ENCODE assay signal across 8 mouse cellular contexts in the genomic region with DNA sequence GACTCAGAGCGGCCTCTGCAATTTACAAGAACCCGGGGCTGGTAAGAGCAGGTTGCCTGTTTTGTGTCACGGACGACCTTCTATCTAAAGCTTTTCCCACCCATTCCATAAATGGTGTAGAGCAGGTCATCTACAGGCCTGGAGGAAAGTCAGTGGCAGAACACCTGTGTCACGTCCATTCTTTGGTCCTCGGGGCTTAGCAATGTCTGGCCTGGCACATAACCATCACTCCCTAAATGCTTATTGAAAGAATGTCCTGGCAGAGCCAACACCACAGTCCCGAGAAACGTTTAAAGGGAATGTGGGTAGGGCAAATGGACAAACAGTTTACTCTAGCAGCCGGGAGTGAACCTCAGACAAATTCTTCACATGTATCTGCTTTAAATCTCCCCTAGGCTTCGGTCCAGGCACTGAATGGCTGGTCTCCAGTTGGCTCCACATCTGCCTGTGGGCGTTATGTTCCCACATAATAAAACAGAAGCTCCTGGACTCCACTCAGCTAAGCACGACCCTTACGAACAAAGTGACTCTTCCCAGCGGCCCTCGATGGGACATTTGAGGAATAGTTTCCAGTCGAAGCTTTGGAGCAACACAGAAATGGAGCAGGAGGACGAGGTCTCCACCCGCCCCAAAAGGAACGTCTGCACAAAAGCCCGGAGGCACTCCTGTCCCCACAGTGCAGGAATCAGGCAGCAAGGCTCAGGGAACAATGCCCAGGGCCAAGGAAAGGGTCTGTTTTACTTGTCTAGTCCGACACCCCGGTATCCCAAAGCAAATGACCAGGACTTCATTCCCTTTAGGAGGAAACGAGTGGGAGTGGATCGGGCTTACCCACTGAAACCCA. TPM values are rescaled to one million over a fixed set of nuclear protein-coding genes. Genes with fewer than 3 reads are reported as not detected.
DNase-seq lines count a peak whose midpoint lies in the region; ATAC-seq and TF ChIP-seq lines count a peak whose summit lies in the region.

No protein-coding gene starts in this region.

- DNase-seq in left cerebral cortex, adult 2 months (ENCODE audit: extremely low spot score in 1 of 2, low spot score in 2 of 2), result no peak
- no peak for DNase-seq in left cerebral cortex, adult 11 months (ENCODE audit: low spot score)
- no peak for DNase-seq in kidney, postnatal 0 days (ENCODE audit: low spot score)
- peak; percentile 53 for DNase-seq in lung, postnatal 25 days (ENCODE audit: low spot score)
- DNase-seq in retina, postnatal 1 day, result no peak
- DNase-seq in natural killer cell, adult 2 months (ENCODE audit: low spot score in 2 of 2), result no peak
- DNase-seq in adrenal gland, postnatal 4 days (ENCODE audit: low spot score in 2 of 2), result no peak

- no peaks in the 10 kb centered on the region for H3K36me3 ChIP-seq in heart, embryonic 13.5 days
- H3K36me3 ChIP-seq in kidney, postnatal 0 days (ENCODE audit: insufficient read depth, low read length), result no peaks in the 10 kb centered on the region

- TF ChIP-seq CTCF in left cerebral cortex, adult 2 months (IDR thresholded peaks at IDR 0.05), result no peak
- no peak for TF ChIP-seq CTCF in kidney, postnatal 0 days (IDR thresholded peaks at IDR 0.05; ENCODE audit: low read depth)

- H3K9me3 ChIP-seq in heart, embryonic 13.5 days, result peaks cover 13% of the 10 kb centered on the region
- peaks cover 7% of the 10 kb centered on the region; the same call in 1 of the 2 replicates for H3K9me3 ChIP-seq in kidney, postnatal 0 days (replicated peaks; ENCODE audit: low read length)

- peak overlapping the region; percentile 77 for H3K4me2 ChIP-seq in heart, embryonic 13.5 days
- H3K4me2 ChIP-seq in kidney, postnatal 0 days (ENCODE audit: low read length), result peak overlapping the region; percentile 86

- intact Hi-C loops in left cerebral cortex, adult 2 months (cut with DNase I), result no loop called here

- no peak for ATAC-seq in heart, embryonic 13.5 days (ENCODE audit: extremely low read depth, insufficient number of reproducible peaks, low FRiP score, low TSS enrichment)
- no peak for ATAC-seq in kidney, postnatal 0 days (replicated peaks; ENCODE audit: low FRiP score, low read depth)

- H3K27ac ChIP-seq in left cerebral cortex, adult 2 months, result no peak overlapping the region; the same call in 1 of the 2 replicates
- peak overlapping the region; percentile 16 for H3K27ac ChIP-seq in heart, embryonic 13.5 days (replicated peaks)
- H3K27ac ChIP-seq in kidney, postnatal 0 days, result peak overlapping the region; percentile 74

- peaks cover 18% of the 10 kb centered on the region; the same call in 1 of the 2 replicates for H3K27me3 ChIP-seq in heart, embryonic 13.5 days (replicated peaks)
- no peaks in the 10 kb centered on the region for H3K27me3 ChIP-seq in kidney, postnatal 0 days (ENCODE audit: insufficient read depth, low read length)

- peaks cover 27% of the 10 kb centered on the region for H3K4me1 ChIP-seq in heart, embryonic 13.5 days
- peaks cover 15% of the 10 kb centered on the region; the same call in 1 of the 2 replicates for H3K4me1 ChIP-seq in kidney, postnatal 0 days (replicated peaks; ENCODE audit: insufficient read depth, low read length)

- 43% methylated on average over 24 of the region's 24 CpGs for WGBS in heart, embryonic 13.5 days
- 39% methylated on average over 24 of the region's 24 CpGs for WGBS in kidney, postnatal 0 days

- H3K9ac ChIP-seq in heart, embryonic 13.5 days, result peak overlapping the region; percentile 82
- H3K9ac ChIP-seq in kidney, postnatal 0 days (ENCODE audit: low read depth, low read length), result peak overlapping the region; percentile 55

- peak overlapping the region; percentile 58 for H3K4me3 ChIP-seq in left cerebral cortex, adult 2 months
- peak overlapping the region; percentile 66 for H3K4me3 ChIP-seq in heart, embryonic 13.5 days
- H3K4me3 ChIP-seq in kidney, postnatal 0 days (replicated peaks; ENCODE audit: low read depth, low read length), result peak overlapping the region; percentile 44

RNA-seq across cellular contexts. Expression of a gene that starts 1.0 kb away (rescaled TPM):
- total RNA-seq in left cerebral cortex, adult 2 months (2021), result 1 to 10 TPM; 2.0 to 2.8 TPM
- polyA plus RNA-seq in heart, embryonic 13.5 days (2015; fragmentation: Nextera tagmentation; extraction: Ambion mirVana), result 0.55 and 0.62 TPM in 2 replicates
- polyA plus RNA-seq in kidney, postnatal 0 days (2015; fragmentation: Nextera tagmentation; extraction: Ambion mirVana), result 3.5 TPM in 2 replicates
- total RNA-seq in adrenal gland, postnatal 4 days (2021), result 1 to 10 TPM; 1.4 to 2.0 TPM

RNA-seq across cellular contexts. Expression of a gene that starts 1.1 kb away (rescaled TPM):
- total RNA-seq in left cerebral cortex, adult 2 months (2021), result 10 to 100 TPM; 32.9 to 37.4 TPM
- 59.2 and 66.6 TPM in 2 replicates for polyA plus RNA-seq in heart, embryonic 13.5 days (2015; fragmentation: Nextera tagmentation; extraction: Ambion mirVana)
- polyA plus RNA-seq in kidney, postnatal 0 days (2015; fragmentation: Nextera tagmentation; extraction: Ambion mirVana), result 79.6 and 87.7 TPM in 2 replicates
- 10 to 100 TPM; 29.3 to 38.6 TPM for total RNA-seq in adrenal gland, postnatal 4 days (2021)

RNA-seq across cellular contexts. Expression of a gene that starts 19.0 kb away (rescaled TPM):
- total RNA-seq in left cerebral cortex, adult 2 months (2021), result 10 to 100 TPM; 16.6 to 17.4 TPM
- 5.0 and 5.7 TPM in 2 replicates for polyA plus RNA-seq in heart, embryonic 13.5 days (2015; fragmentation: Nextera tagmentation; extraction: Ambion mirVana)
- 7.1 and 7.3 TPM in 2 replicates for polyA plus RNA-seq in kidney, postnatal 0 days (2015; fragmentation: Nextera tagmentation; extraction: Ambion mirVana)
- total RNA-seq in adrenal gland, postnatal 4 days (2021), result 10 to 100 TPM; 11.9 to 12.9 TPM

RNA-seq across cellular contexts. Expression of a gene that starts 49.8 kb away (rescaled TPM):
- 10 to 100 TPM; 32.9 to 34.8 TPM for total RNA-seq in left cerebral cortex, adult 2 months (2021)
- polyA plus RNA-seq in heart, embryonic 13.5 days (2015; fragmentation: Nextera tagmentation; extraction: Ambion mirVana), result 18.5 and 19.2 TPM in 2 replicates
- polyA plus RNA-seq in kidney, postnatal 0 days (2015; fragmentation: Nextera tagmentation; extraction: Ambion mirVana), result 15.5 and 16.4 TPM in 2 replicates
- 10 to 100 TPM; 76.7 to 77.0 TPM for total RNA-seq in adrenal gland, postnatal 4 days (2021)
